Mouse (Mus musculus): Measurements from ENCODE around the gene Prps2. TPM values are rescaled to one million over a fixed set of nuclear protein-coding genes. Genes with fewer than 3 reads are reported as not detected.
"Not testable (repeated sequence)": the region's sequence is repeated elsewhere in the genome, so short reads cannot be mapped to it uniquely, and the experiment has no call there.

The Prps2 gene
- polyA plus RNA-seq, 1 experiment from 2014 or later: 15.6 TPM

GRCm38 (mm10) chrX:167318819-167319396 lies 63.6 kb downstream of the Prps2 start:
- Histone ChIP-seq H3K4me2 (no peak overlapping the region), H3K36me3 (no peaks in the 10 kb centered on the region), H3K9ac (no peak overlapping the region), H3K9me3 (no peaks in the 10 kb centered on the region), H3K27ac (no peak overlapping the region), H3K4me3 (no peak overlapping the region), H3K4me1 (replicated peaks) (no peaks in the 10 kb centered on the region), H3K27me3 (peaks cover 33% of the 10 kb centered on the region)
- peak; percentile 28; the same call in 1 of the 2 replicates for ATAC-seq (ENCODE audit: low FRiP score)
- 29% methylated on average over 4 of the region's 4 CpGs for WGBS

- no peak overlapping the region for H3K9ac ChIP-seq
- no peaks in the 10 kb centered on the region for H3K36me3 ChIP-seq
- no peaks in the 10 kb centered on the region for H3K9me3 ChIP-seq
- 45% methylated on average over 5 of the region's 5 CpGs for WGBS
- H3K4me1 ChIP-seq (replicated peaks): no peaks in the 10 kb centered on the region
- no peak overlapping the region for H3K27ac ChIP-seq
- peaks cover 37% of the 10 kb centered on the region for H3K27me3 ChIP-seq
- no peak overlapping the region for H3K4me2 ChIP-seq
- no peak overlapping the region for H3K4me3 ChIP-seq
- no peak for ATAC-seq (ENCODE audit: low FRiP score)
Observed at GRCm38 (mm10) chrX:167315766-167316165, 66.8 kb downstream of the Prps2 start.

GRCm38 (mm10) chrX:167315093-167315726 lies 67.3 kb downstream of the Prps2 start:
- H3K36me3 ChIP-seq: no peaks in the 10 kb centered on the region
- WGBS: 48% methylated on average over 4 of the region's 4 CpGs
- ATAC-seq (ENCODE audit: low FRiP score): no peak

GRCm38 (mm10) chrX:167302061-167302460 lies 80.5 kb downstream of the Prps2 start:
- H3K9ac ChIP-seq; H3K4me3 ChIP-seq; H3K27ac ChIP-seq; H3K9me3 ChIP-seq; ATAC-seq (ENCODE audit: low FRiP score); H3K27me3 ChIP-seq; H3K4me2 ChIP-seq; H3K4me1 ChIP-seq (replicated peaks); H3K36me3 ChIP-seq: not testable (repeated sequence)
- 75% methylated on average over 1 of the region's 1 CpGs for WGBS

More at GRCm38 (mm10) chrX:167315093-167315726, 67.3 kb downstream of the Prps2 start:
- H3K9me3 ChIP-seq: no peaks in the 10 kb centered on the region
- no peak overlapping the region for H3K9ac ChIP-seq
- no peaks in the 10 kb centered on the region for H3K4me1 ChIP-seq (replicated peaks)
- no peak overlapping the region for H3K4me2 ChIP-seq
- H3K4me3 ChIP-seq: no peak overlapping the region
- no peak overlapping the region for H3K27ac ChIP-seq
- H3K27me3 ChIP-seq: peaks cover 31% of the 10 kb centered on the region

Other genes with a start within 250 kb of the Prps2 start
- 6,428 and 6,647 TPM in 2 replicates for gene Tmsb4x, start 173.4 kb downstream of the Prps2 start, polyA plus RNA-seq (2015; fragmentation: Nextera tagmentation; extraction: Ambion mirVana)
- gene Tlr8, start 118.4 kb downstream of the Prps2 start, polyA plus RNA-seq (2015; fragmentation: Nextera tagmentation; extraction: Ambion mirVana): 0.10 and 0.17 TPM in 2 replicates
- 0.19 and 0.35 TPM in 2 replicates for gene Tlr7, start 52.2 kb downstream of the Prps2 start, polyA plus RNA-seq (2015; fragmentation: Nextera tagmentation; extraction: Ambion mirVana)

All from hindbrain, embryonic 13.5 days (tissue).